Mouse (Mus musculus) leukemia stem cell, adult 10-12 weeks (primary cell): ENCODE measurements around the gene Kcnd2. TPM values are rescaled to one million over a fixed set of nuclear protein-coding genes. Genes with fewer than 3 reads are reported as not detected.

Source experiments
- polyA plus RNA-seq: library from polyadenylated mRNA; stranded (reverse); fragments of >175 nt; gene quantifications from 2 replicates; pipeline ENCODE4 v1.2.3, GENCODE M21; 2012; ENCODE audit warnings: low replicate concordance

Gene Kcnd2
- 0.05 TPM in 1 of 2 replicates, not detected in the other for polyA plus RNA-seq

GRCm38 (mm10) chr6:21215491-21216191 lies at the start of gene Kcnd2:
TSS of gene Kcnd2 (plus strand) at chr6:21215503.

